Mouse (Mus musculus) adipocyte (in vitro differentiated cells): ENCODE data around the gene Cep55.

Source experiments
- DNase-seq: peaks from one replicate; pipeline ENCODE4 v3.0.0-alpha.2; 2016; ENCODE audit warnings: low spot score

Cep55 gene

GRCm38 (mm10) chr19:38054720-38055192, at the start of gene Cep55:
Cep55 (plus strand) TSS chr19:38055011.
- DNase-seq = peak; percentile 99

DNA sequence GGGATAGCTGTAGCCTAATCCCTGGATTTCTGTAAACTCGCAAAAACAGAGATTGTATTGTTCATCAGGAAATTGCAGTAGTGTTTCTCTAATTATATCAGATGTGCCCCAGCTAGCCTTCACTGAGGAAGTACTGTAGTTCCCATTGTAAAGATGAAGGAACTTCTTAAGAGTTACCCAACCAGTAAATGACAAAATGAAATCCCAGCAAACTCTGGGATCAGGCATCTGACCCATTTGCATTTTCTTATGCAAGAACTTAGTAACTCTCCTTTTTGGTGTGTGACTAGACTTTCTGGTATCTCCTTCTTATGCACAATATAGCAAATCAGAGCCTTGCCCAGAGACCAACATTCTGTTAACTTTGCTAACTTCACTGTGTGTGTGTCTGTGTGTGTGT, 43.4 kb upstream of the Cep55 start:
- no peak for DNase-seq

- no peak for DNase-seq
Measured at GRCm38 (mm10) chr19:38014443-38014842, 40.4 kb upstream of the Cep55 start.

DNA sequence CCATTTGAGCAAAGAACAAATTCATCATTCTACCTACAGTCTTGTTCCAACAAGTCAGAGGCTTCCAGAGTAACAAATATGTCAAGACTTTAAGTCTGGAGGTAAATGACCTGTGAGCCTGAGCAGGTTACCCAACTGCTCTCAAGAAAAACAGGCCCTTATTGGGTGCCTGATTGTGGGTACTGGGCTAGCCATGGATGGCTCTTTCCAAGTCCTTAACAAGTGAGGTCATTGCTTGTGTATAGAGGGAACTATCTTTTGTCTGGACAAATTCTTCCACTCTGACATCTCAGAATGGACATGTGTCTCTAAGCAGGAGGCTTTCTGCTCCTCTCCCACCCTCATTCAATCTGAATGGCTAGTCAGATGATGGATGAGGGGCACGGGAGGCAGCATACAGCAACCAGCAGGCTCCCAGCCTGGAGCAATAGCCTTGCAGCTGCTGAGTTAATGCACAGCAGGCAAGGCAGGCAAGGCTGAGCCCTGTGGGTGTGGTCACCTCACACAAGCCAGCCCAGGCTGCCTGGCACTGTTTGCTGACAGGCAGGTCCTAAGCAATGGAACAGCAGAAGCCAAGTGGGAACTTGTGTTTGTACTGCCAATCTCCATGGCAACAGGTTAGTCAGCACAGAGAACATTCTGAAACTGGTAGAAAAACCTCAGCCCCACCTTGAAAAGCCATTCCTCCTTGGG, 39.5 kb upstream of the Cep55 start:
- peak; percentile 96 for DNase-seq

- DNase-seq = no peak
Measured at GRCm38 (mm10) chr19:38015873-38016254, 38.9 kb upstream of the Cep55 start.

- DNase-seq = no peak
Measured at GRCm38 (mm10) chr19:38022710-38023109, 32.1 kb upstream of the Cep55 start.

DNA sequence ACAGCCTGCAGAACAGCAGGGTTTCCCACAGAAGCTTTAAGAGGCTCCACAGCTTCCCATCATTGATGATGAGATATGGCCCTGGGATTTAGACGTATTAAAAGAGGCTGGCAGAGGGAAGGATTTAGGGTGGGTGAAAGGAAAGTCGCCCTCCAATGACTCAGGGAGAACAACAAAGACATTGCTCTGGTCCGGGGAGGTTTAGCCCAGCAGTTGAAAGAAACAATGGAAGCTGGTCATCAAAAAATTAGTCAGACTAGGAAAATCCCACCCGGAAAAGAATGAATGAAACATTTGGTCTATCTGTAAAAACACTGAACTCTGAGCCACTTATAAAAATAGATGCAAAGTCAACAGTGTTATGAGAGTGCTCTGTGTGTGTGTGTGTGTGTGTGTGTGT, 31.2 kb upstream of the Cep55 start:
- DNase-seq = no peak

GRCm38 (mm10) chr19:38025254-38026041, 29.4 kb upstream of the Cep55 start:
- DNase-seq = peak; percentile 67

- no peak for DNase-seq
Measured at GRCm38 (mm10) chr19:38026211-38026624, 28.6 kb upstream of the Cep55 start.

GRCm38 (mm10) chr19:38027389-38027788, 27.4 kb upstream of the Cep55 start:
- no peak for DNase-seq

DNA sequence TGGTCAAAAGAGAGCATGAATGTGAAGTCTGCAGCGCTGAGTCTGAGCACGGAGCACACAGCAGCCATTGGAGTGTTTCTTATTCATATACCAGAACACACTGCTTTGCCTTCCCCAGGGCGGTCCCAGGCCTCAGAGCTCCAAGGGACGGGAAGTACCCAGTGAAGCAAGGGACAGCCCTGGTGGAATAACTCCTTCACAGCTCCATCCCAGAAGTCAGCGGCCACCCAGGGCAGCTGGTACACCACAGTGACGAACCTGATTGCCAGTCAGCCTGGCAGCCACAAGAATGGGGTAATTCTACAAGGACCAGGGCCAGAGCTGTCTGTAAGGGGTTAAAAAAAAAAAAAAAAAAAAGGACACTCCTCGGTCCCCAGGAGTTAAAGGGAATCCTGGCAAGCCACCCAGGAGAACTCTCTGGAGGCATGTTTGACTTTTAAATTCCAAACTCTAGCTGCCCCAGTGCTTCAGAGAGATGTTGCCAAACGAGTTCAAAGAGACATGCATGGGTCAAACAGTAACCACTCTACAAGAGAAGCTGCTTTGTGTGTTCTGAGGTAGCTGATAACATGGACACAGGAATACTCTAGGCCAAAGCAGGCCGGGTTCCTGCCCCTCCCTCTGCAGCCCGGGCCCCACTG, 26.8 kb upstream of the Cep55 start:
- DNase-seq = peak; percentile 66

DNA sequence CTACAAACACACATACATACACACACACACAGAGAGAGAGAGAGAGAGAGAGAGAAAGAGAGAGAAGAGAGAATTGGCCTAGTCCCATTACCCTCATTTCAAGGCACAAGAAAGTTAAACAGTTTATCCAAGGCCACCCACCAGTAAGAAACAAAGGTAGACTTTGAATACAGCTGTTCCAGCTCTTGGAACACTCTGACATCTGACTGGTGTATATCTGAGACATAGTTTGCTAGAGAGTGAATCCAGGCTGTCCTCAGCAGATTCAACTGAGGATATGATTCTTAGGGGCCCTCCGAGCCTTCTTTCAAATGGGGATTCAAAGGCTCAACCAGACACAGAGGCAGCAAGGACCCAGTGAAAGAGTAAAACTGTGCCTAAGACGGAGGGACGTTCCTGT, 25.5 kb upstream of the Cep55 start:
- no peak for DNase-seq

- DNase-seq = no peak
Measured at GRCm38 (mm10) chr19:38029871-38030270, 24.9 kb upstream of the Cep55 start.

GRCm38 (mm10) chr19:38030673-38031137, 24.1 kb upstream of the Cep55 start:
- DNase-seq = no peak

DNA sequence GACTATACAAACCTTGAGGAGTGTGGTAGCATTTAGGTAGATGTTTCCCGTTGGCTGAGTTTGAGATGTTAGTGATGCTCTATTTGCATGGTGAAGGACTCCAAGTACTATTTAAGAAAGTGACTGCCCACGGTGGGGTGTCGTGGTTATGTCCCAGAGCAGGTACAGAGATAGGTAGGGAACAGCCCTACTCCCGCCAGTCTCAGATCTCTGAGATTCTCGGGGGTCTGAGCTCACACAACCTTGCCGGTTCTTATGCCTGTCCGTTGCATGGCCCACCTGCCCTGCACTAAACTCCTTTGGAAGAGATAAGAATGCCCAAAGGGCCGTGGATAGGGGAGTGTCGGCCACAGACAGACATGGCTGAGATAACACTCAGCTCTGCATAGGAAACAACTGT, 23.7 kb upstream of the Cep55 start:
- DNase-seq = no peak

- DNase-seq = no peak
Measured at GRCm38 (mm10) chr19:38032993-38033734, 21.6 kb upstream of the Cep55 start.

- no peak for DNase-seq
Measured at GRCm38 (mm10) chr19:38033735-38034057, 21.1 kb upstream of the Cep55 start.

DNA sequence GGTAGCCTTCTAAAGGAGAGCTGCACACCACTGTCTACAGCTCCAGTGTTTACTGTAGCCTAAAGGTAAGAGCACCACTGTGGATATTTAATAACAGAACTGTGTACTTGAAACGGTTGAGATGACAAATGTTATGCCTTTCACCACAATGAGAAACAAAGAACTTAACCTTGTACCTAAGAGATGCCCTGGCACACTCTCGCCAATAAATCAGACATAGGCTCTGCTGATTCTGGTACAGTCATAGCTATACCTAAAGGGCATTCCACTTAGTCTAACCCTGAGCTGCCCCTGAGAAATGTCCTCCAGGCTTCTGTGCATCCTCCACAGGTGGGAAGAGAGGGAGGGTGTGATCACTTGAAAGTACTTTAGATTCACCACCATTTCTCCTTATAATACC, 20.1 kb upstream of the Cep55 start:
- DNase-seq = no peak

DNA sequence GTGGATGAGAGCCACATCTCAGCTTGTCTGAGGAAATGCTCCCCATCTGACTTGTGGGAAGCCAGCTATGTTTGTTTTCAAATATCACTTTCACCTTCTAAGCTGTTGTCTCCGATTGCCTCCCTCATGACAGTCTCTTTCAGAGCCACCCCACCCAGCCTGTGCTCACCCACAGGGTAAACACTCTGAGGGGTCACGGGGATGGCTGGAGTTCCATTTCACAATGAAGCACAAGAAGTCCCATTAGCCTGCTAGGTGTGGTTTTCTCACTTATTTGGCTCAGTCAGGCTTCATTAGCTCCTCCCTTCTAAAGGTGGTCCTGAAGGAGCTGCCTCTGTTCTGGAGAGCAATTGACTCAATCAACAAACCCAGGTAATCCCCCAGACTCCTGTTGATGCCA, 19.0 kb upstream of the Cep55 start:
- DNase-seq = no peak

DNA sequence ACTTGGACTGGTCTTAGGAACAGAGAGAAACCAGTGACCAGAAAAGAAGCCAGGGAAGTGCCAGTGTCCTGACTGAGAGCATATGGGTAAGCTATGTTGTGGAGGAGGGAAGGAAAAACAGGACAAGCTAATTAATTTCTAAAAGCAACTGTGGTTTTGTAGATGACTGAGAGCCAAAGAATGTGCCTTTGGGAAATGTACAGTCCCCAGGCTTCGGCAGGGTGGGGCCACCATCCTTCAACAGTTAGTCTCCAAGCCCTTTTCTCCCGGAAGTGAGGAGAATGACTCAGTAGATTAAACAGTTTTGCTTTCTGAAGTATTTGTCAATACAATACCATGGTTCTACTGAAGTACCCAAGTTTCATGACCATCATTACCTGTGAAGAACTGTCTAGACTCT, 16.5 kb upstream of the Cep55 start:
- no peak for DNase-seq

GRCm38 (mm10) chr19:38042261-38042722, 12.5 kb upstream of the Cep55 start:
- peak; percentile 28 for DNase-seq
